Mouse (Mus musculus): ENCODE data around the gene Slc44a4. TPM values are rescaled to one million over a fixed set of nuclear protein-coding genes. Genes with fewer than 3 reads are reported as not detected.

The Slc44a4 gene
- total RNA-seq, 2 experiments from 2014 or later, result 0.20 to 0.21 TPM

Other genes with a start within 250 kb of the Slc44a4 start
- 1 to 10 TPM; 7.1 to 9.0 TPM for gene Tnxb, start 243.9 kb upstream of the Slc44a4 start, total RNA-seq (2021)
- gene C4b, start 170.6 kb upstream of the Slc44a4 start, total RNA-seq (2021), result 10 to 100 TPM; 16.5 to 17.5 TPM
- gene Cyp21a1, start 109.9 kb upstream of the Slc44a4 start, total RNA-seq (2021), result under 1 TPM; 0.12 to 0.19 TPM
- 10 to 100 TPM; 57.3 to 59.8 TPM for gene Stk19, start 77.5 kb upstream of the Slc44a4 start, total RNA-seq (2021)
- 10 to 100 TPM; 36.7 to 37.7 TPM for gene Dxo, start 77.4 kb upstream of the Slc44a4 start, total RNA-seq (2021)
- gene Skiv2l, start 64.3 kb upstream of the Slc44a4 start, total RNA-seq (2021), result 10 to 100 TPM; 64.7 to 72.4 TPM
- gene Nelfe, start 64.1 kb upstream of the Slc44a4 start, total RNA-seq (2021), result 10 to 100 TPM; 32.1 to 39.1 TPM
- gene Cfb, start 51.9 kb upstream of the Slc44a4 start, total RNA-seq (2021), result under 1 TPM in 1 of 2 experiments, not detected in 1; 0.17 TPM
- gene Zbtb12, start 35.0 kb upstream of the Slc44a4 start, total RNA-seq (2021), result 1 to 10 TPM; 7.3 to 7.7 TPM
- gene Gm20547, start 32.4 kb upstream of the Slc44a4 start, total RNA-seq (2021), result not detected
- gene C2, start 16.2 kb upstream of the Slc44a4 start, total RNA-seq (2021), result 1 to 10 TPM in 1 of 2 experiments, under 1 TPM in 1; 0.86 to 1.9 TPM
- gene Ehmt2, start 16.0 kb upstream of the Slc44a4 start, total RNA-seq (2021), result 100 to 1,000 TPM; 164 to 188 TPM
- gene Neu1, start 16.8 kb downstream of the Slc44a4 start, total RNA-seq (2021), result 10 to 100 TPM; 37.2 to 37.4 TPM
- 10 to 100 TPM; 17.0 to 23.5 TPM for gene Hspa1b, start 44.8 kb downstream of the Slc44a4 start, total RNA-seq (2021)
- not detected for gene Gm20481, start 55.4 kb downstream of the Slc44a4 start, total RNA-seq (2021)
- 10 to 100 TPM; 14.9 to 17.9 TPM for gene Hspa1a, start 57.7 kb downstream of the Slc44a4 start, total RNA-seq (2021)
- under 1 TPM; 0.22 to 0.31 TPM for gene Hspa1l, start 58.2 kb downstream of the Slc44a4 start, total RNA-seq (2021)
- gene Lsm2, start 67.4 kb downstream of the Slc44a4 start, total RNA-seq (2021), result 10 to 100 TPM; 18.1 to 19.3 TPM
- gene Vars, start 86.5 kb downstream of the Slc44a4 start, total RNA-seq (2021), result 10 to 100 TPM; 43.7 to 55.6 TPM
- gene Vwa7, start 102.1 kb downstream of the Slc44a4 start, total RNA-seq (2021), result under 1 TPM; 0.07 to 0.23 TPM
- gene Sapcd1, start 113.5 kb downstream of the Slc44a4 start, total RNA-seq (2021), result 1 to 10 TPM in 1 of 2 experiments, under 1 TPM in 1; 0.64 to 1.1 TPM
- under 1 TPM; 0.62 to 0.82 TPM for gene Msh5, start 132.3 kb downstream of the Slc44a4 start, total RNA-seq (2021)
- gene Clic1, start 135.5 kb downstream of the Slc44a4 start, total RNA-seq (2021), result 10 to 100 TPM in 1 of 2 experiments, 1 to 10 TPM in 1; 9.7 to 10.1 TPM
- gene Ddah2, start 144.6 kb downstream of the Slc44a4 start, total RNA-seq (2021), result 10 to 100 TPM; 19.5 to 20.7 TPM
- not detected for gene Ly6g6c, start 150.9 kb downstream of the Slc44a4 start, total RNA-seq (2021)
- gene Mpig6b, start 151.7 kb downstream of the Slc44a4 start, total RNA-seq (2021), result not detected
- 1 to 10 TPM; 4.1 to 4.3 TPM for gene Ly6g6e, start 162.4 kb downstream of the Slc44a4 start, total RNA-seq (2021)
- 1 to 10 TPM in 1 of 2 experiments, under 1 TPM in 1; 0.80 to 1.2 TPM for gene Ly6g6d, start 163.6 kb downstream of the Slc44a4 start, total RNA-seq (2021)
- not detected for gene Ly6g6f, start 171.1 kb downstream of the Slc44a4 start, total RNA-seq (2021)
- 10 to 100 TPM; 97.9 to 98.1 TPM for gene Abhd16a, start 174.8 kb downstream of the Slc44a4 start, total RNA-seq (2021)
- gene Ly6g5c, start 193.8 kb downstream of the Slc44a4 start, total RNA-seq (2021), result not detected
- gene Ly6g5b, start 201.0 kb downstream of the Slc44a4 start, total RNA-seq (2021), result under 1 TPM; 0.42 to 0.54 TPM
- 10 to 100 TPM; 14.2 to 14.4 TPM for gene Gpank1, start 207.0 kb downstream of the Slc44a4 start, total RNA-seq (2021)
- gene Csnk2b, start 207.6 kb downstream of the Slc44a4 start, total RNA-seq (2021), result 100 to 1,000 TPM; 179 to 181 TPM
- 10 to 100 TPM; 27.0 to 27.3 TPM for gene D17H6S53E, start 211.9 kb downstream of the Slc44a4 start, total RNA-seq (2021)
- gene Apom, start 217.6 kb downstream of the Slc44a4 start, total RNA-seq (2021), result not detected
- gene Bag6, start 220.7 kb downstream of the Slc44a4 start, total RNA-seq (2021), result 100 to 1,000 TPM; 290 to 320 TPM

All from layer of hippocampus, postnatal 25 days (tissue).